Mouse (Mus musculus): ENCODE measurements around the gene Cox8c.

Cox8c gene

GRCm38 (mm10) chr12:102899091-102899490 is at the start of gene Cox8c:
Gene Cox8c, plus strand, starts transcription at chr12:102899316.
- no peak for DNase-seq (ENCODE audit: low spot score)

DNA sequence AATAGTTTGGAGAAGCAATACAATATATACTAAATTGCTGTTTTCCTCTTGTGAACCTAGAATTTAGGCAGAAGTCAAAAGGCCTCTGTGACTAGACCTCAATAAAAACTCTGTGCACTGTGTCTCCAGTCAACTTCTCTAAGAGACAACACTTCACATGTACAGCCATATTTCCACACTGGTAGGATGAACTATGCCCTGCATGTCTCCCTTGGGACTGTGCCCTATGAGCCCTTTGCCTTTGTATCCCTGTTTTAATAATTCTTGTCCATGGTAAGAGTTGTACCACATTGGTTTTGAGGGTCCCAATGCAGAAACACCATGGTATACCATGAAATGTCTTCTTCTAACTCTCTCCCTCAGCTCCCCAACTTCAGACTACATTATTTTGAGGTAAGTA is 38.3 kb upstream of the Cox8c start:
- no peak for DNase-seq (ENCODE audit: low spot score)

DNA sequence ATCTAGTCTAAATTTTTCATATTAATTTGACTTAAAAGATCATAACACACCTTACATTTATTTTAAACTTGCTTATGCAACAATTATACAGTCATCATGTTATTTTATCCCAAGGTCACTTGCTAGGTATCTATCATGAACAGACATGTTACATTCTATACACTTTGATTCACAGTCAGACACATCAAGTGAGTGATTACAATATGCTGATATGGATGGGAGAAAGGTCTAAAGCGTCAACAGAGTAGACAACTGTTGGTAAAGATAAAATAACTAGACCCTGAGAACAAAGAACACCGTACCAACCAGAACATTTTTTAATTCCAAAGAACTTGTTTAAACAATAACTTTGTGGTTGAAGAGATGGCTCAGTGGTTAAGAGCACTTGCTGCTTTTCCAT is 29.3 kb upstream of the Cox8c start:
- no peak for DNase-seq (ENCODE audit: low spot score)

DNA sequence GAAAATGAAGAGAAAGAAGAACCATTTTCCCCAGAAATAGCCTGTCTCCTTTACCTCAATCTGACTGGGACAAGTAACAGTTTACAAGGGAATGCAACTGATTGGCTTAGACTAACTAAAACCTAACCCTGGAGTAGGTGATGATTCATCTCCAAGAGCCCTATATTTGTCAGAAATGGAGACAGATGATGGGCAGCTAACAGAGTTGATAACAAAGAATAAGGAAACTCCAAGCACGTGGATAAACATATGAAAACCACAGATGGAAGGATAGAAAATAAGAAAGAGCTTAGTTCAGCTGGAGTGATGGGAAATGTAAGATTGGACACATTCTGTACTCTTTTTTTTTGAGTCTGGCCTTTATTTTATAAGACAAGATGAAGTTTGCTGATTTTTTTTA is 28.6 kb upstream of the Cox8c start:
- no peak for DNase-seq (ENCODE audit: low spot score)

DNA sequence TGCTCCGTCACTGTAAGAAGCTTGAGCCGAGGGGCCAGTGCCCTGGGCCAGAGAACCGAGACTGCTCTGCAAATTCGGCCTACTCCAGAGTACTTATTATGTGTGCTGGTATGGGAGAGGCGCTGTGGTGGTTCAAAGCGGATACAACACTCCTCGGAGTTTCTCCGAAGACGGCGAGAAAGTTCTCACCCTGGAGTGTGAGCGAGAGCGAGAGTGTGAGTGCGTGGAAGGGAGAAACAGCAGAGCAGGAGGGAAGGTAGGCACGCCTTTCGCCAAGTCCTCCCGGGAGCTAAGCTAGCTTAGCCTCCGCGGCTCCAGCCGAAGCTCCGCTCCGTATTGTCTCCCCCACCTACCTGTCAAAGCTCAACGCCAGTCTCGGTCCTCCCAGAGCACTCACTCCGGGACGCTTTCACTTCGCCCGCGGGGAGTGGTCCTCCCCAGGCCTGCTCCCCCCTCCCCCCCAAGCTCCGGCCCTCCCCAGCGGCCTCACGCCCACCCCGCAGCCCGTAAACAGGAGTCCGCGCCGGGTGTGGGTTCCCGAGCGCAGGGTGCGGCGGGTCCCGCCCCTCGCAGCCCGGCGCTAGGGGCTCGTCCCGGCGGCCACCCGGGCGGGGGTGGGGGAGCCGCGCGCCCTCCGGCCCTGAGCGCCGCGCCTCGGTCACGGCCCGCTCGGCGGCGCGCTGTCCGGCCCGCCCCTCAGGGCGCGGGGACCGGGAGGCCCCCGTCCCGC is 21.6 kb upstream of the Cox8c start:
- DNase-seq (ENCODE audit: low spot score) = peak; percentile 55

- peak; percentile 95 for DNase-seq (ENCODE audit: low spot score)
Measured at GRCm38 (mm10) chr12:102878031-102878823, 20.9 kb upstream of the Cox8c start, which contains the start of gene Btbd7. Gene Btbd7, minus strand, starts transcription at chr12:102878471.

- DNase-seq (ENCODE audit: low spot score) = no peak
Measured at GRCm38 (mm10) chr12:102878901-102879300, 20.2 kb upstream of the Cox8c start.

- no peak for DNase-seq (ENCODE audit: low spot score)
Measured at GRCm38 (mm10) chr12:102885735-102886134, 13.4 kb upstream of the Cox8c start.

GRCm38 (mm10) chr12:102887366-102887765 is 11.8 kb upstream of the Cox8c start:
- DNase-seq (ENCODE audit: low spot score) = no peak

DNA sequence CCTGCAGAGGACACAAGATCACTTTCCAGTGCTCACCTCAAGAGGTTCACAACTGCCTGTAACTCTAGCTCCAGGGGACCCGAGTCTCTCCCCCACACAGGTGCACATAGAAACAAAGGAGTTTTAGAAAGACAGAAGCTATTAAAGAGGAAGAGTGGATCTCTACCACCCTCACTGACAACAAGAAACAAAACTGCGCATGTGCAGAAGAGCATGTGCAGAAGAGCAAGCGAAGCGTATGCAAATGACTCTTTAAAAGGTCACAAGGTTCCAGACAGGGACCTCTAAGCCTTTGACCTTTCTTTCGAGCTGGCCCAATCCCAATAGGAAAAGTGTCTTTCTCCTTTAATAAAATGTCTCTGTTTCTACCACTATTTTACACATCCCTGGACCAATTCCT is 10.5 kb upstream of the Cox8c start:
- DNase-seq (ENCODE audit: low spot score) = no peak

- no peak for DNase-seq (ENCODE audit: low spot score)
Measured at GRCm38 (mm10) chr12:102908191-102908590, 9.1 kb downstream of the Cox8c start.

GRCm38 (mm10) chr12:102916073-102916472 is 17.0 kb downstream of the Cox8c start:
- DNase-seq (ENCODE audit: low spot score) = no peak

DNA sequence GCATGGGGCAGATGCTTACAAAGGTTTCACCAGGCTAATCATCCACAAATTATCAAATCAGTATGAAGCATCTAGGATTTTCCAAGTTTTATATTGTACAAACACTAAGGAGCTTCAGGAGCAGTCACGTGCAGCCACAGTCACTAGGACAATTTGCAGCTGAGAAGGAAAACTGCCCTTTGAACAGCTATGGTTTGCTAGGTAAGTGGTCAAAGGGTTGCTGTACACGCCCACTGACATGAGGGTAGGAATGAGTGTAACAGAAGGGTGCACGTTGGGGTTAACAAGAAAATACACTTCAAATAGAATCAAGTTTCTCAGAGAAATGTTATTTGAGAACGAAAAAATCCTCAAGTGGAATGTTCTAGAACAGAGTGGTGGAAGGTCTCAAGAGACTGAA is 30.6 kb downstream of the Cox8c start:
- no peak for DNase-seq (ENCODE audit: low spot score)

DNA sequence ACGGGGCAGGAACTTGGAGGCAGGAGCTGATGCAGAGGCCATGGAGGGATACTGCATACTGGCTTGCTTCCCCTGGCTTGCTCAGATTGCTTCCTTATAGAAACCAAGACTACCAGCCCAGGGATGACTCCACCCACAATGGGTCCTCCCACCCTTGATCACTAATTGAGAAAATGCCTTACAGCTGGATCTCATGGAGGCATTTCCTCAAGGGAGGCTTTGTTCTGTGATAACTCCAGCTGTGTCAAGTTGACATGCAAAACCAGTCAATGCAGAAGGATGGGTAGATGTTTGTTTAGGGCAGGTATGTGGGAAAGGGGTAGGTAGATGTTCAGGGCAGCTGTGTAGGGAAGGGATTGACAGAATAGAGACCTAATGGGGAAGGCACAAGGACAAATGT is 31.2 kb downstream of the Cox8c start:
- no peak for DNase-seq (ENCODE audit: low spot score)

DNA sequence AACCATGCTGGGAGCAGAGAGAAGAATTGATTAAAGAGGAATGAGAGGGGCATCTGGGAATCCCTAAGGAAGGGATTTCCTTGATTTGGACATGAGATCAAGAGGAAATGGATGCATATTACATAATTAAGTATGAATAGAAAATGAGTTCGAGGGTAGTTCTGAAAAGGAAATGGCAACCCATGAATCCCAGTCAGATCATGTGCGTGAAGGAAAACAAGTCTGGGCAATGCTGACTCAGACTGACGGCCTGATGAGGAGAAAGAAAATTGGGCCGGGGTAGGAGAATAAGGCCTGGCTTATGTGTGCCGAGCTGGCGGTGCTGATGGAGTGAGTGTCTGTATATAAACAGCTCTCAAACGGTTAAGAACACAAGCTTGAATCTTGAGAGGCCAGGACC is 31.7 kb downstream of the Cox8c start:
- DNase-seq (ENCODE audit: low spot score) = no peak

GRCm38 (mm10) chr12:102935892-102936291 is 36.8 kb downstream of the Cox8c start:
- DNase-seq (ENCODE audit: low spot score) = no peak

DNA sequence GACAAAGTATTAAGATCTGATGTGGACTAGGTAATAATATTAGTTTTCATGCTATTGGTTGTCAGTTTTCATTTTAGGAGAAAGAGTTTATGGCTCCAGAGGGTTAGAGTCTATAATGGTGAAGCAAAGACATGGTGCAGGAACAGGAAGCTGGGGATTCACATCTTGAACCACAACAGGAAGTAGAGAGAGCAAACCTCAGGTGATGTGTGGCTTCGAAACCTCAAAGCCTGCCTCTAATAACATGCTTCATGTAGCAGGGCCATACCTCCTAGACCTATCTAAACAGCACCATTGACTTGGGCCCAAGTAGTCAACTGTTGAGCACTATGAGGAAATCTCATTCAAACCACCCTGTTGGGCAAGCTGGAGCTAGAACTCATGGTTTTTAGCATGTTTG is 46.5 kb downstream of the Cox8c start:
- DNase-seq (ENCODE audit: low spot score) = no peak

GRCm38 (mm10) chr12:102947826-102948225 is 48.7 kb downstream of the Cox8c start:
- DNase-seq (ENCODE audit: low spot score) = no peak

DNA sequence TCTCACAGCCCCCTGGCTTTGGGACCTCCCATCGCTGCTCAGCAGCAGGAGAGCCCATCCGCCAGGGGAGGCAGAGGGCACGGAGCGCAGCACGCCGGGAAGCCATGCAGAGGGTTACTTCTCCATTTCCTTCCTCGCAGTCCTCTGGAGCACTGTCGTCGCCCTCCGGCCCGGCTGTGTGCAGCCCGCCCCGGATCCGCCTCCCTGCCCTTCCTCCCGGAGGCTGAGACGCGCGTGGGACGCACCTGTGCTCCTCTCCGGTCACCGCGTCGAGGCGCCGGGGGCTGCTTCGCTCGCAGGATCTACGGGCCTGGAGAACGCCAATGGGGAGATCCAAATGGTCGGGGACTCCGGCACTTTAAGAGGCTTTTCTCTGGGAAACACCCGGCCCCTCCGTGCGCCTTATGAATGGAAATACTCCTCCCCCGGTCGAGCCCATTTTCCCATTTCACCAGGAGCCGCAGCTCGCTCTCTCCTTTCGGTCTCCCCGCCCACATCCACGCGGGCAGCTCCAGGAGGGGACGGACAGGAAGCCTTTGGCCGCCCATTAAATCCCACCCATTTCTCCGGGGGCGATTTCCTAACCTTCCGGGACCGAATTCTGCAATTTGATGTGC is 49.8 kb downstream of the Cox8c start, which contains the start of gene Unc79:
Gene Unc79, plus strand, starts transcription at position 82 of the 617 bp plus-strand sequence.
- DNase-seq (ENCODE audit: low spot score) = no peak

- DNase-seq (ENCODE audit: low spot score) = no peak
Measured at GRCm38 (mm10) chr12:102949395-102950208, 50.5 kb downstream of the Cox8c start.
